Mouse (Mus musculus) CH12.LX (cell line): Measurements from ENCODE around the gene Tent4b. TPM values are rescaled to one million over a fixed set of nuclear protein-coding genes. Genes with fewer than 3 reads are reported as not detected.

ENCODE experiments used
- DNase-seq: peaks from one replicate; pipeline ENCODE4 v3.0.0-alpha.2; 2013; ENCODE audit errors: extremely low read depth
- H3K27ac ChIP-seq: 2 replicates; pipeline ENCODE4 v1.5.1; 2012; ENCODE audit warnings: low read depth, mild to moderate bottlenecking, control low read depth, moderate library complexity; ENCODE audit not compliant: insufficient read depth
- H3K27me3 ChIP-seq: replicated peaks from 2 replicates; pipeline ENCODE3; 2012; ENCODE audit warnings: inconsistent platforms
- H3K36me3 ChIP-seq, 2 experiments: replicated peaks in 1 of 2; 2 replicates each; pipeline versions ENCODE3 to v1.6.1; 2012; ENCODE audit warnings: inconsistent platforms in 1 of 2, low read length in 1 of 2, mild to moderate bottlenecking in 1 of 2, mixed read lengths in 1 of 2, moderate library complexity in 1 of 2; ENCODE audit not compliant: control insufficient read depth in 1 of 2, insufficient read depth in 1 of 2
- H3K4me1 ChIP-seq, 2 experiments: 2 replicates each; pipeline ENCODE4 v1.6.1; 2012; ENCODE audit warnings: inconsistent platforms in 1 of 2, moderate library complexity in 1 of 2; ENCODE audit not compliant: insufficient read depth in 2 of 2, control insufficient read depth in 1 of 2
- H3K4me2 ChIP-seq: 2 replicates; pipeline ENCODE4 v1.6.1; 2012; ENCODE audit warnings: low read depth, mild to moderate bottlenecking, control low read depth; ENCODE audit not compliant: poor library complexity, insufficient read depth, severe bottlenecking
- H3K4me3 ChIP-seq, 3 experiments: fragments of 150-350 bp in 1 of 3; sonication (generic) in 1 of 3; replicated peaks in 1 of 3; 2 replicates each; pipeline versions ENCODE3 to v1.5.1; 2011 to 2012; ENCODE audit warnings: low read depth in 2 of 3, low read length in 2 of 3, mild to moderate bottlenecking in 2 of 3, moderate library complexity in 2 of 3, control low read depth in 1 of 3, improper control_type of control experiment in 1 of 3, inconsistent platforms in 1 of 3, mixed read lengths in 1 of 3; ENCODE audit not compliant: poor library complexity in 1 of 3
- H3K79me2 ChIP-seq: replicated peaks from 2 replicates; pipeline ENCODE4 v1.6.1; 2012; ENCODE audit warnings: mild to moderate bottlenecking, moderate library complexity; ENCODE audit not compliant: control insufficient read depth, poor library complexity, insufficient read depth, severe bottlenecking; ENCODE audit errors: extremely low read depth
- H3K9ac ChIP-seq: 2 replicates; pipeline ENCODE4 v1.6.1; 2012; ENCODE audit warnings: low read depth, mild to moderate bottlenecking, control low read depth, moderate library complexity; ENCODE audit not compliant: insufficient read depth
- H3K9me3 ChIP-seq: replicated peaks from 2 replicates; pipeline ENCODE3; 2012; ENCODE audit warnings: low read length, inconsistent platforms, mixed read lengths
- BHLHE40 ChIP-seq: IDR thresholded peaks from 2 replicates; pipeline ENCODE4 v1.6.1; 2011; ENCODE audit warnings: mild to moderate bottlenecking, low read depth, low read length, improper control_type of control experiment
- CHD2 ChIP-seq: IDR thresholded peaks from 2 replicates; pipeline ENCODE4 v1.6.1; 2011; ENCODE audit warnings: low read length, improper control_type of control experiment
- CTCF ChIP-seq, 2 experiments: IDR thresholded peaks in 1 of 2; conservative IDR thresholded peaks in 1 of 2; 2 replicates each; pipeline ENCODE4 v1.5.1; 2011 to 2012; ENCODE audit warnings: low read depth in 2 of 2, low read length in 2 of 2, improper control_type of control experiment in 1 of 2, inconsistent platforms in 1 of 2, mild to moderate bottlenecking in 1 of 2, moderate library complexity in 1 of 2
- ELF1 ChIP-seq: IDR thresholded peaks from 2 replicates; pipeline ENCODE4 v1.6.1; 2014; ENCODE audit warnings: low read depth, mild to moderate bottlenecking, inconsistent platforms, low read length, improper control_type of control experiment
- EP300 ChIP-seq: IDR thresholded peaks from 2 replicates; pipeline ENCODE4 v1.6.1; 2011; ENCODE audit warnings: low read length, improper control_type of control experiment
- ETS1 ChIP-seq: conservative IDR thresholded peaks from 2 replicates; pipeline ENCODE4 v1.6.1; 2012; ENCODE audit warnings: low read depth, mild to moderate bottlenecking, inconsistent platforms, low read length, improper control_type of control experiment, moderate library complexity
- IRF4 ChIP-seq: IDR thresholded peaks from 2 replicates; pipeline ENCODE4 v1.6.1; 2014; ENCODE audit warnings: low read depth, mild to moderate bottlenecking, inconsistent platforms, low read length, improper control_type of control experiment
- JUN ChIP-seq: IDR thresholded peaks from 2 replicates; pipeline ENCODE4 v1.6.1; 2011; ENCODE audit warnings: low read depth, mild to moderate bottlenecking, low read length, improper control_type of control experiment, moderate library complexity; ENCODE audit not compliant: insufficient read depth
- KAT2A ChIP-seq: IDR thresholded peaks from 2 replicates; pipeline ENCODE4 v1.6.1; 2012; ENCODE audit warnings: low read length, improper control_type of control experiment, inconsistent platforms; ENCODE audit not compliant: insufficient replicate concordance
- MAX ChIP-seq: IDR thresholded peaks from 2 replicates; pipeline ENCODE4 v1.6.1; 2011; ENCODE audit warnings: low read length, improper control_type of control experiment
- MAZ ChIP-seq: IDR thresholded peaks from 2 replicates; pipeline ENCODE4 v1.6.1; 2012; ENCODE audit warnings: low read depth, mild to moderate bottlenecking, inconsistent platforms, low read length, improper control_type of control experiment, moderate library complexity
- MEF2A ChIP-seq: IDR thresholded peaks from 2 replicates; pipeline ENCODE4 v1.6.1; 2014; ENCODE audit warnings: low read depth, mild to moderate bottlenecking, inconsistent platforms, low read length, improper control_type of control experiment, borderline replicate concordance
- NELFE ChIP-seq: IDR thresholded peaks from 2 replicates; pipeline ENCODE4 v1.6.1; 2011; ENCODE audit warnings: low read depth, low read length, improper control_type of control experiment
- POLR2A ChIP-seq: IDR thresholded peaks from 2 replicates; pipeline ENCODE4 v1.6.1; 2011; ENCODE audit warnings: low read depth, mild to moderate bottlenecking, improper control_type of control experiment, low read length
- POLR2AphosphoS2 ChIP-seq: IDR thresholded peaks from 2 replicates; pipeline ENCODE4 v1.6.1; 2011; ENCODE audit warnings: low read depth, low read length, improper control_type of control experiment
- RAD21 ChIP-seq: IDR thresholded peaks from 2 replicates; pipeline ENCODE4 v1.6.1; 2011; ENCODE audit warnings: low read depth, mild to moderate bottlenecking, low read length, improper control_type of control experiment, moderate library complexity
- RCOR1 ChIP-seq: conservative IDR thresholded peaks from 2 replicates; pipeline ENCODE4 v1.6.1; 2012; ENCODE audit warnings: low read depth, mild to moderate bottlenecking, inconsistent platforms, low read length, improper control_type of control experiment
- SMC3 ChIP-seq: IDR thresholded peaks from 2 replicates; pipeline ENCODE4 v1.6.1; 2011; ENCODE audit warnings: low read depth, low read length, improper control_type of control experiment
- TCF12 ChIP-seq: IDR thresholded peaks from 2 replicates; pipeline ENCODE4 v1.6.1; 2014; ENCODE audit warnings: low read depth, mild to moderate bottlenecking, inconsistent platforms, low read length, improper control_type of control experiment
- UBTF ChIP-seq: IDR thresholded peaks from 2 replicates; pipeline ENCODE4 v1.6.1; 2012; ENCODE audit warnings: low read depth, mild to moderate bottlenecking, inconsistent platforms, low read length, improper control_type of control experiment, moderate library complexity
- USF1 ChIP-seq: IDR thresholded peaks from 2 replicates; pipeline ENCODE4 v1.6.1; 2014; ENCODE audit warnings: low read depth, mild to moderate bottlenecking, inconsistent platforms, low read length, improper control_type of control experiment
- USF2 ChIP-seq: conservative IDR thresholded peaks from 2 replicates; pipeline ENCODE4 v1.6.1; 2011; ENCODE audit warnings: low read depth, low read length, improper control_type of control experiment
- ZC3H11A ChIP-seq: IDR thresholded peaks from 2 replicates; pipeline ENCODE4 v1.6.1; 2012; ENCODE audit warnings: low read depth, mild to moderate bottlenecking, inconsistent platforms, low read length, improper control_type of control experiment
- ZKSCAN1 ChIP-seq: IDR thresholded peaks from 2 replicates; pipeline ENCODE4 v1.6.1; 2012; ENCODE audit warnings: low read depth, inconsistent platforms, low read length, improper control_type of control experiment, borderline replicate concordance
- dilution Hi-C: fragments of 300-500 bp; cut with MboI; formaldehyde crosslinking; loops from 2 replicates; pipeline ENCODE4 v1.14.3; 2020; ENCODE audit warnings: low sequenced_read_pairs; ENCODE audit not compliant: extremely low pct_unique_long_range_greater_than_20kb, extremely low pct_ligation_motif_present
- in situ Hi-C: fragments of 300-500 bp; cut with MboI; formaldehyde crosslinking; loops from 3 replicates; pipeline ENCODE4 v1.14.3; 2019; ENCODE audit warnings: low sequenced_read_pairs, low pct_ligation_motif_present, low pct_unique_long_range_greater_than_20kb, mixed read lengths
- polyA plus RNA-seq: library from polyadenylated mRNA; unstranded; fragments of >175 nt; gene quantifications from 2 replicates; pipeline ENCODE4 v1.2.1, GENCODE M21; 2012; ENCODE audit warnings: low read depth; ENCODE audit not compliant: insufficient read length
- total RNA-seq, 2 experiments: library from RNA; depleted of rRNA; stranded (reverse); fragments of 300-350 nt in 1 of 2; fragments of >200 nt in 1 of 2; gene quantifications; 2 replicates each; pipeline ENCODE4 v1.2.3; 2012 to 2014

Gene Tent4b
- total and polyA plus RNA-seq, 3 experiments = 20.1 to 37.8 (median 27.9) TPM

GRCm38 (mm10) chr8:88184914-88185313 lies 14.1 kb upstream of the Tent4b start:
- no peak overlapping the region for H3K9ac ChIP-seq
- no peaks in the 10 kb centered on the region for H3K79me2 ChIP-seq
- no peak for DNase-seq
- H3K27ac ChIP-seq = no peak overlapping the region
- H3K9me3 ChIP-seq = peaks cover 2% of the 10 kb centered on the region
- H3K36me3 ChIP-seq = no peaks in the 10 kb centered on the region
- no peak for TF ChIP-seq UBTF
- TF ChIP-seq RCOR1 = no peak
- TF ChIP-seq SMC3 = no peak
- no peak for TF ChIP-seq RAD21
- no peak for TF ChIP-seq ETS1
- TF ChIP-seq USF2 = no peak
- no peak for TF ChIP-seq EP300
- TF ChIP-seq POLR2AphosphoS2 = no peak
- TF ChIP-seq CTCF (conservative IDR thresholded peaks at IDR 0.05 in 1 of 2, IDR thresholded peaks at IDR 0.05 in 1 of 2; ENCODE audit: low read depth in 2 of 2, low read length in 2 of 2) = no peak
- TF ChIP-seq MAX = no peak
- TF ChIP-seq ZC3H11A = no peak
- TF ChIP-seq NELFE = no peak
- TF ChIP-seq POLR2A = no peak
- TF ChIP-seq BHLHE40 = no peak
- TF ChIP-seq MAZ = no peak
- TF ChIP-seq JUN = no peak
- no peak for TF ChIP-seq ZKSCAN1
- TF ChIP-seq TCF12 = no peak
- no peak for TF ChIP-seq CHD2
- no peak for TF ChIP-seq MEF2A
- H3K4me1 ChIP-seq = peaks cover 0 to 4% of the 10 kb centered on the region in 2 experiments; a peak in 2 of 4 replicates
- H3K4me3 ChIP-seq = no peak overlapping the region
- no peak overlapping the region for H3K4me2 ChIP-seq
- peaks cover under 1% of the 10 kb centered on the region for H3K27me3 ChIP-seq
- in situ Hi-C loops (no loop called here), dilution Hi-C loops (no loop called here)

- Histone ChIP-seq H3K4me1 (peaks cover 0 to 4% of the 10 kb centered on the region in 2 experiments; a peak in 2 of 4 replicates), H3K27me3 (peaks cover 2% of the 10 kb centered on the region), H3K4me2 (no peak overlapping the region), H3K79me2 (no peaks in the 10 kb centered on the region), H3K9me3 (peaks cover 2% of the 10 kb centered on the region), H3K36me3 (no peaks in the 10 kb centered on the region), H3K9ac (no peak overlapping the region), H3K4me3 (no peak overlapping the region), H3K27ac (no peak overlapping the region)
- in situ Hi-C loops = no loop called here
- dilution Hi-C loops = no loop called here
- TF ChIP-seq ELF1 = no peak
- no peak for TF ChIP-seq EP300
- no peak for TF ChIP-seq IRF4
- TF ChIP-seq CHD2 = no peak
- no peak for TF ChIP-seq USF1
- no peak for TF ChIP-seq KAT2A
- TF ChIP-seq NELFE = no peak
- TF ChIP-seq POLR2AphosphoS2 = no peak
- DNase-seq = no peak
These were observed 13.3 kb upstream of the Tent4b start for GRCm38 (mm10) chr8:88185716-88186115.
